Mouse (Mus musculus): ENCODE results near the gene Tmem132c.
"Not testable (repeated sequence)": the region's sequence is repeated elsewhere in the genome, so short reads cannot be mapped to it uniquely, and the experiment has no call there.

Tmem132c gene

GRCm38 (mm10) chr5:127347053-127347748 lies 105.6 kb downstream of the Tmem132c start:
- no peaks in the 10 kb centered on the region for H3K36me3 ChIP-seq (ENCODE audit: control insufficient read depth, insufficient read depth, low read length, poor library complexity, severe bottlenecking)
- no peaks in the 10 kb centered on the region for H3K27me3 ChIP-seq (ENCODE audit: control insufficient read depth, insufficient read depth, low read length, poor library complexity, severe bottlenecking)
- no peak for DNase-seq (ENCODE audit: low read depth, low spot score)

GRCm38 (mm10) chr5:127349221-127350065 lies 107.8 kb downstream of the Tmem132c start:
- H3K36me3 ChIP-seq (ENCODE audit: control insufficient read depth, insufficient read depth, low read length, poor library complexity, severe bottlenecking), result no peaks in the 10 kb centered on the region
- no peak for DNase-seq (ENCODE audit: low read depth, low spot score)

GRCm38 (mm10) chr5:127353002-127353401 lies 111.4 kb downstream of the Tmem132c start:
- Histone ChIP-seq H3K27me3 (ENCODE audit: control insufficient read depth, insufficient read depth, low read length, poor library complexity, severe bottlenecking) (no peaks in the 10 kb centered on the region), H3K36me3 (ENCODE audit: control insufficient read depth, insufficient read depth, low read length, poor library complexity, severe bottlenecking) (no peaks in the 10 kb centered on the region)
- no peak for DNase-seq (ENCODE audit: low read depth, low spot score)

More at GRCm38 (mm10) chr5:127349221-127350065, 107.8 kb downstream of the Tmem132c start:
- H3K27me3 ChIP-seq (ENCODE audit: control insufficient read depth, insufficient read depth, low read length, poor library complexity, severe bottlenecking), result no peaks in the 10 kb centered on the region

GRCm38 (mm10) chr5:127355836-127356235 lies 114.2 kb downstream of the Tmem132c start:
- H3K27me3 ChIP-seq (ENCODE audit: control insufficient read depth, insufficient read depth, low read length, poor library complexity, severe bottlenecking), result no peaks in the 10 kb centered on the region
- DNase-seq (ENCODE audit: low read depth, low spot score), result no peak

GRCm38 (mm10) chr5:127357878-127358277 lies 116.3 kb downstream of the Tmem132c start:
- DNase-seq (ENCODE audit: low read depth, low spot score); H3K36me3 ChIP-seq (ENCODE audit: control insufficient read depth, insufficient read depth, low read length, poor library complexity, severe bottlenecking); H3K27me3 ChIP-seq (ENCODE audit: control insufficient read depth, insufficient read depth, low read length, poor library complexity, severe bottlenecking): not testable (repeated sequence)

More at GRCm38 (mm10) chr5:127355836-127356235, 114.2 kb downstream of the Tmem132c start:
- H3K36me3 ChIP-seq (ENCODE audit: control insufficient read depth, insufficient read depth, low read length, poor library complexity, severe bottlenecking), result no peaks in the 10 kb centered on the region

- no peak for DNase-seq (ENCODE audit: low read depth, low spot score)
- no peaks in the 10 kb centered on the region for H3K27me3 ChIP-seq (ENCODE audit: control insufficient read depth, insufficient read depth, low read length, poor library complexity, severe bottlenecking)
- no peaks in the 10 kb centered on the region for H3K36me3 ChIP-seq (ENCODE audit: control insufficient read depth, insufficient read depth, low read length, poor library complexity, severe bottlenecking)
Observed at GRCm38 (mm10) chr5:127361145-127361544, 119.5 kb downstream of the Tmem132c start.

GRCm38 (mm10) chr5:127365061-127365460 lies 123.5 kb downstream of the Tmem132c start:
- no peaks in the 10 kb centered on the region for H3K27me3 ChIP-seq (ENCODE audit: control insufficient read depth, insufficient read depth, low read length, poor library complexity, severe bottlenecking)
- no peak for DNase-seq (ENCODE audit: low read depth, low spot score)
- H3K36me3 ChIP-seq (ENCODE audit: control insufficient read depth, insufficient read depth, low read length, poor library complexity, severe bottlenecking), result no peaks in the 10 kb centered on the region

GRCm38 (mm10) chr5:127368191-127368590 lies 126.6 kb downstream of the Tmem132c start:
- no peak for DNase-seq (ENCODE audit: low read depth, low spot score)
- no peaks in the 10 kb centered on the region for H3K36me3 ChIP-seq (ENCODE audit: control insufficient read depth, insufficient read depth, low read length, poor library complexity, severe bottlenecking)
- H3K27me3 ChIP-seq (ENCODE audit: control insufficient read depth, insufficient read depth, low read length, poor library complexity, severe bottlenecking), result no peaks in the 10 kb centered on the region

GRCm38 (mm10) chr5:127369812-127370211 lies 128.2 kb downstream of the Tmem132c start:
- H3K36me3 ChIP-seq (ENCODE audit: control insufficient read depth, insufficient read depth, low read length, poor library complexity, severe bottlenecking), result no peaks in the 10 kb centered on the region
- no peak for DNase-seq (ENCODE audit: low read depth, low spot score)
- H3K27me3 ChIP-seq (ENCODE audit: control insufficient read depth, insufficient read depth, low read length, poor library complexity, severe bottlenecking), result no peaks in the 10 kb centered on the region

- Histone ChIP-seq H3K27me3 (ENCODE audit: control insufficient read depth, insufficient read depth, low read length, poor library complexity, severe bottlenecking) (no peaks in the 10 kb centered on the region), H3K36me3 (ENCODE audit: control insufficient read depth, insufficient read depth, low read length, poor library complexity, severe bottlenecking) (no peaks in the 10 kb centered on the region)
- DNase-seq (ENCODE audit: low read depth, low spot score), result no peak
Observed at GRCm38 (mm10) chr5:127370503-127370902, 128.9 kb downstream of the Tmem132c start.

- DNase-seq (ENCODE audit: low read depth, low spot score), result no peak
- no peaks in the 10 kb centered on the region for H3K36me3 ChIP-seq (ENCODE audit: control insufficient read depth, insufficient read depth, low read length, poor library complexity, severe bottlenecking)
- no peaks in the 10 kb centered on the region for H3K27me3 ChIP-seq (ENCODE audit: control insufficient read depth, insufficient read depth, low read length, poor library complexity, severe bottlenecking)
Observed at GRCm38 (mm10) chr5:127374251-127374650, 132.6 kb downstream of the Tmem132c start.

GRCm38 (mm10) chr5:127375654-127376053 lies 134.0 kb downstream of the Tmem132c start:
- DNase-seq (ENCODE audit: low read depth, low spot score), result no peak
- no peaks in the 10 kb centered on the region for H3K27me3 ChIP-seq (ENCODE audit: control insufficient read depth, insufficient read depth, low read length, poor library complexity, severe bottlenecking)
- no peaks in the 10 kb centered on the region for H3K36me3 ChIP-seq (ENCODE audit: control insufficient read depth, insufficient read depth, low read length, poor library complexity, severe bottlenecking)

- H3K27me3 ChIP-seq (ENCODE audit: control insufficient read depth, insufficient read depth, low read length, poor library complexity, severe bottlenecking), result no peaks in the 10 kb centered on the region
- DNase-seq (ENCODE audit: low read depth, low spot score), result no peak
- no peaks in the 10 kb centered on the region for H3K36me3 ChIP-seq (ENCODE audit: control insufficient read depth, insufficient read depth, low read length, poor library complexity, severe bottlenecking)
Observed at GRCm38 (mm10) chr5:127378521-127378920, 136.9 kb downstream of the Tmem132c start.

- H3K27me3 ChIP-seq (ENCODE audit: control insufficient read depth, insufficient read depth, low read length, poor library complexity, severe bottlenecking), result no peaks in the 10 kb centered on the region
- no peak for DNase-seq (ENCODE audit: low read depth, low spot score)
- H3K36me3 ChIP-seq (ENCODE audit: control insufficient read depth, insufficient read depth, low read length, poor library complexity, severe bottlenecking), result no peaks in the 10 kb centered on the region
Observed at GRCm38 (mm10) chr5:127379351-127379750, 137.7 kb downstream of the Tmem132c start.

- no peak for DNase-seq (ENCODE audit: low read depth, low spot score)
- Histone ChIP-seq H3K36me3 (ENCODE audit: control insufficient read depth, insufficient read depth, low read length, poor library complexity, severe bottlenecking) (no peaks in the 10 kb centered on the region), H3K27me3 (ENCODE audit: control insufficient read depth, insufficient read depth, low read length, poor library complexity, severe bottlenecking) (no peaks in the 10 kb centered on the region)
Observed at GRCm38 (mm10) chr5:127381216-127381615, 139.6 kb downstream of the Tmem132c start.

All from splenic B cell, adult 2 months (primary cell).